Mouse (Mus musculus) kidney, adult 2 months (tissue): ENCODE results near the gene Rex1bd.

Experiments used
- CTCF ChIP-seq: fragments of 200-500 bp; conservative IDR thresholded peaks from 2 replicates; pipeline ENCODE4 v1.5.1; 2011; ENCODE audit warnings: low read depth, mild to moderate bottlenecking, control low read depth, low read length, moderate library complexity, mixed read lengths; ENCODE audit not compliant: insufficient read depth, insufficient read length
- POLR2A ChIP-seq: fragments of 200-500 bp; IDR thresholded peaks from one replicate; pipeline ENCODE4 v1.6.1; 2011; ENCODE audit warnings: low read depth, low read length, control low read depth

- TF ChIP-seq CTCF (no peak), POLR2A (no peak)
These were observed 36.6 kb downstream of the Rex1bd start for GRCm38 (mm10) chr8:70469938-70470337.
